Mouse (Mus musculus) embryo, embryonic 11 days (tissue): ENCODE measurements around the gene Ptges.
"Not testable (repeated sequence)": the region's sequence is repeated elsewhere in the genome, so short reads cannot be mapped to it uniquely, and the experiment has no call there.

Source experiments
- DNase-seq: peaks from one replicate; pipeline ENCODE4 v3.0.0-alpha.2; 2015

Gene Ptges

GRCm38 (mm10) chr2:30927844-30928628 lies 1.6 kb downstream of the Ptges start:
- DNase-seq = peak; percentile 89

GRCm38 (mm10) chr2:30927151-30927781 lies 2.4 kb downstream of the Ptges start:
- no peak for DNase-seq

GRCm38 (mm10) chr2:30926381-30926780 lies 3.3 kb downstream of the Ptges start:
- DNase-seq = no peak

GRCm38 (mm10) chr2:30925181-30925580 lies 4.5 kb downstream of the Ptges start:
- DNase-seq = no peak

- no peak for DNase-seq
These were observed 6.6 kb downstream of the Ptges start for GRCm38 (mm10) chr2:30923099-30923498.

GRCm38 (mm10) chr2:30920216-30920615 lies 9.4 kb downstream of the Ptges start:
- no peak for DNase-seq

GRCm38 (mm10) chr2:30918780-30919329 lies 10.8 kb downstream of the Ptges start:
- peak; percentile 63 for DNase-seq

- DNase-seq = no peak
These were observed 11.5 kb downstream of the Ptges start for GRCm38 (mm10) chr2:30918126-30918525.

- no peak for DNase-seq
These were observed 12.0 kb downstream of the Ptges start for GRCm38 (mm10) chr2:30917649-30918048.

GRCm38 (mm10) chr2:30915933-30916332 lies 13.7 kb downstream of the Ptges start:
- not testable (repeated sequence) for DNase-seq

- no peak for DNase-seq
These were observed 14.3 kb downstream of the Ptges start for GRCm38 (mm10) chr2:30915376-30915775.

- no peak for DNase-seq
These were observed 14.8 kb downstream of the Ptges start for GRCm38 (mm10) chr2:30914836-30915235.

GRCm38 (mm10) chr2:30913022-30913421 lies 16.6 kb downstream of the Ptges start:
- DNase-seq = no peak

- no peak for DNase-seq
These were observed 17.3 kb downstream of the Ptges start for GRCm38 (mm10) chr2:30912291-30912773.

- DNase-seq = no peak
These were observed 23.0 kb downstream of the Ptges start for GRCm38 (mm10) chr2:30906641-30907040.

- no peak for DNase-seq
These were observed 23.8 kb downstream of the Ptges start for GRCm38 (mm10) chr2:30905906-30906305.

- DNase-seq = no peak
These were observed 24.7 kb downstream of the Ptges start for GRCm38 (mm10) chr2:30904991-30905390.

- DNase-seq = no peak
These were observed 25.4 kb downstream of the Ptges start for GRCm38 (mm10) chr2:30904231-30904630.

GRCm38 (mm10) chr2:30902726-30903722 lies 26.6 kb downstream of the Ptges start:
- DNase-seq = peak; percentile 78

GRCm38 (mm10) chr2:30902256-30902655 lies 27.4 kb downstream of the Ptges start:
- no peak for DNase-seq

GRCm38 (mm10) chr2:30901646-30902160 lies 28.0 kb downstream of the Ptges start:
- DNase-seq = no peak

GRCm38 (mm10) chr2:30899397-30900069 lies 30.1 kb downstream of the Ptges start:
- DNase-seq = no peak
